Mouse (Mus musculus) heart, postnatal 0 days (tissue): Measurements from ENCODE around the gene Tgm2.

Source experiments
- CTCF ChIP-seq: IDR thresholded peaks from 2 replicates; pipeline ENCODE4 v1.5.1; 2016; ENCODE audit warnings: antibody characterized with exemption, control low read depth, low read depth
- EP300 ChIP-seq: IDR thresholded peaks from 2 replicates; pipeline ENCODE4 v1.6.1; 2016; ENCODE audit warnings: antibody characterized with exemption, low read depth

DNA sequence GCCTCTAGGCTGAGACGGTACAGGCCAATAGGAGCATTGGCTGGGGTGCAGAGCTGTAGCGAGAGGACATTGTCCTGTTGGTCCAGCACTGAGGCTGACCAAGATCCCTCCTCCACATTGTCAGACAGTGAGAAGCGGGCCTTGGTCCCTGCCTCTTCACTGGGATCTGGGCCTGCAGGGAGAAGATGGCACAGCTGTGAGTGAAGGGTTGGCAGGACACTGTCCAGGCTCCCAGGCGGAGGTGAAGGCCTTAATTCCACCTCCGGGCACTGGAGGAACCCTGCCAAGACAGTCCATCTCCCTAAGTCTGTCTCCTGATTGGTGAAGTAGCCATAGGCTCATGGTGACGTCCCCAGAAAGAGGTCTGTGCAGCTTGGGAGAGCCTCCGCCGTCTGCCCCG is 7.5 kb downstream of the Tgm2 start:
- TF ChIP-seq EP300 (no peak), CTCF (no peak)
